Mouse (Mus musculus): Measurements from ENCODE around the gene Fam76a. TPM values are rescaled to one million over a fixed set of nuclear protein-coding genes. Genes with fewer than 3 reads are reported as not detected.
A peak's percentile ranks its signal among the peaks of the same experiment; 100 is the strongest.

Fam76a gene
- polyA plus RNA-seq (2015; fragmentation: Nextera tagmentation; extraction: Ambion mirVana), result 44.7 and 47.7 TPM in 2 replicates

DNA sequence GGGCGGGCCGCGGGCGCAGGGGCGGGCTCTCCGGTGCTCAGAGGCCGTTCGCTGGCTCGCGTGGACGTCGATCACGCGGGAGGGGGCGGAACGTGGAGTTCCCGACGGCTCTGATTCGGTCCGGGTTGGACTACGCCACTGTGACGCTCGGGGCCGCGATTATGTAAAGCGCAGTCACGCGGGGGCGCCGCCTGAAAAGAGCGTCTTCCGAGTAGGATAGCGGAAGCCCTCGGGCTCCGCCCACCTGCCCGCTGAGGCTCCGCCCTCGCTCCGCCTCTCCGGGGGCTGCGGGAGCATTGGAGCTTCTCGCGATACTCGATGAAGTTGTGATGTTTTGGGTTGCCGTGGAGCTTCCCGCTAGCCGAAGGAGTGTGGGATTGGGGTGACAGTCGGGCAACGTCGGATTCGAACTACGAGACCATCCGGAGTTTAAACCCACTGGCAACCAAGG lies at the start of gene Fam76a:
Fam76a (minus strand) TSS at position 1 of the 451 bp plus-strand sequence.
- Histone ChIP-seq H3K27ac (peak within 1 kb of the TSS; percentile 80), H3K9ac (peak within 1 kb of the TSS; percentile 92), H3K4me1 (peaks cover 10% of the 10 kb centered on the region), H3K27me3 (no peaks in the 10 kb centered on the region), H3K9me3 (no peaks in the 10 kb centered on the region), H3K4me3 (peak within 1 kb of the TSS; percentile 96), H3K4me2 (peak within 1 kb of the TSS; percentile 82), H3K36me3 (peaks cover 17% of the 10 kb centered on the region)
- under 1% methylated on average over 53 of the region's 53 CpGs for whole genome bisulfite sequencing
- ATAC-seq (ENCODE audit: insufficient number of reproducible peaks, insufficient read depth, low FRiP score, low TSS enrichment, low read depth), result peak; percentile 98

DNA sequence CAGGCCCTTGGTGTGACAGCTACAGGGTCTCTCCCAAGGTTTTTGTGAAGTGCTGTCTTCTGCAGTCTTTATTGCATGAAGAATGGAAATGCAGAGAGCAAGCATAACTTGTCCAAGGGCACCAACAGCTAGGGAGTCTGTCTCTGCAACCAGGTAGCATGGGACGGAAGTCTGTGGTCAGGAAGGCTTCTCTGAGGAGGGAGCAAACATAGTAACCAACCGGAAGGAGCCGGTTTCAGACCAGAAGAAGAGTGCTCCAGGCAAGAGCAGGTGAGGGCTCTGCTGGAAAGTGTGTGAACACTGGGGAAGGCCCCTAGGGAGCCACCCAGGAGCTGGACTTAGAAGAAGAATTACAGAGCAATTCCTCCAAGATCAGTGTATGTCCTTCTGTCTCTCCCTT lies 49.7 kb upstream of the Fam76a start:
- Histone ChIP-seq H3K4me2 (no peak overlapping the region), H3K4me1 (peaks cover 23% of the 10 kb centered on the region), H3K27ac (no peak overlapping the region), H3K36me3 (no peaks in the 10 kb centered on the region), H3K9ac (no peak overlapping the region), H3K27me3 (peaks cover 59% of the 10 kb centered on the region), H3K9me3 (no peaks in the 10 kb centered on the region), H3K4me3 (no peak overlapping the region)
- 76% methylated on average over 3 of the region's 3 CpGs for WGBS
- ATAC-seq (ENCODE audit: insufficient number of reproducible peaks, insufficient read depth, low FRiP score, low TSS enrichment, low read depth), result no peak

DNA sequence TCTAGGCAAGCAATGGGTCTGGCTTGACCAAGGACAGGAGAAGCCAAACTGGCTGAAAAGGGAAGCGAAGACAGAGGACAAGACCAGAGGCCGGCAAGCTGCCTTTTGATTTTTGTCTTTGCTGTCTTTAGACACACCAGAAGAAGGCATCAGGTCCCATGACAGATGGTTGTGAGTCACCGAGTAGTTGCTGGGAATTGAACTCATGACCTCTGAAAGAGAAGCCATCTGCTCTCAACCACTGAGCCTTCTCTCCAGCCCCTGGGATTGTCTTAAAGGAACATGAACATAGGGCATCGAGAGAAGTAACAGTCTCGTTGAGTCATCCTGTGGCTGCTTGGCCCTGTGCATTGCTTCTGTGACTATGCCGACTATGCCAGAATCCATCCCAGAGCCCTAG lies 49.2 kb upstream of the Fam76a start:
- no peak for ATAC-seq (ENCODE audit: insufficient number of reproducible peaks, insufficient read depth, low FRiP score, low TSS enrichment, low read depth)
- Histone ChIP-seq H3K36me3 (no peaks in the 10 kb centered on the region), H3K27ac (no peak overlapping the region), H3K4me1 (peaks cover 23% of the 10 kb centered on the region), H3K4me2 (no peak overlapping the region), H3K9ac (no peak overlapping the region), H3K4me3 (no peak overlapping the region), H3K9me3 (no peaks in the 10 kb centered on the region), H3K27me3 (peaks cover 54% of the 10 kb centered on the region)
- WGBS, result 71% methylated on average over 6 of the region's 6 CpGs

DNA sequence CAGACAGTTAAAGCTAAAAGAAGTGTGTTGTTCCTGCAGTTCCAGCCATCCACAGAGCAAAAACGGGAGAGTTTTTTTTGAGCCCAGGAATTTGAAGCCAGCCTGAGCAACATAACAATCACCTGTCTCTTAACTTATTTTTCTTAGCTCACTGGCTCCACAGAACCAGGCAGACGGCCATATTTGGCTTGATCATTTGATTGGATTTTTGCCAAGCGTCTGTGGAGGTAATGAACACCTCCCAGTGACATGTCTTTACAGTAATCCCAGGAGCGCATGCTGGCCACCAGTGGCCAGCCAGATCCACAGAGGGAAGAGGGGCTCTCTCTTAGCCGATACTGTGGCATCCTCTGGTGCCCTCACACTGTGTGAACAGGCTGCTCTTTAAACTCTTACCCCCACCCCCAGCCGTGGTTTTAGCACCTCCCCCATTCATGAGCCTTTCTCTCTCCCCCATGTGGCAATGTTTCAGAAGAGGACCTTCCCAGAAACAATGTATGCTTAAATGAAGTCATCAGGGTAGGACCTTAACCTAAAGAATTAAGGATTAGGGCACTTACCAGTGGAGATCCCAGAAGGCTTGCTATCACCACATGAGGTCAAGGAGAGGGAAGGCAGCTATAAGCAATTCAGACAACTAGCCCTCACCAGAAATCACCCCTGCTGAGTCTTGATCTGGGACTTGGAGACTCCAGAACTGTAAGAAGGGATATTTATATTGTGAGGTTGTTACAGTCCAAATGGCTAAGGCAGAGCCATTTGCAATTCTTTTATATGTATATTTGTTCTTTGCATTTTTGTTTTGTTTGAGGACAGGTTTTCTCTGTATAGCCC lies 46.0 kb upstream of the Fam76a start:
- Histone ChIP-seq H3K36me3 (no peaks in the 10 kb centered on the region), H3K27me3 (peaks cover 21% of the 10 kb centered on the region), H3K4me1 (peaks cover 4% of the 10 kb centered on the region; the same call in 1 of the 2 replicates), H3K27ac (no peak overlapping the region), H3K4me3 (no peak overlapping the region), H3K9ac (no peak overlapping the region), H3K4me2 (no peak overlapping the region), H3K9me3 (no peaks in the 10 kb centered on the region)
- ATAC-seq (ENCODE audit: insufficient number of reproducible peaks, insufficient read depth, low FRiP score, low TSS enrichment, low read depth), result no peak
- WGBS, result 35% methylated on average over 6 of the region's 6 CpGs

DNA sequence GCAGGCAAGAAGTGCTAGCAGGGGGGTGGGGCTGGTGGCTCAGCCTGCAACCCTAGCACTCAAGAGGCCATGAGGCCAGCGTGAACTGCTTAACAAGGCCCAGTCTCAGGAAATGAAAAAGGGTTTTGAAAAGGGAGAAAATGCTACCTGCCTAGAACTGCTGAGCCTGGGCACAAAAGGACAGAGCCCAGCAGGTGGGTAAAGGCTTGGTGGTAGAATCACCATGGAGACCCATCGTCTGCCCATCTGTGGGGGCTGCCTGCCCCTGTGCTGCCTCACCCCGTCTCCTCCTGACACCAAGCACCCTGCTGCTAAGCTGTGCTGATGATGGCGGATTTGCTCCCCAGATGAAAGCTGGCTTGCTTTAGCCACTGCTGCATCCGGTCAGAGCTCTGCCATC lies 42.1 kb upstream of the Fam76a start:
- H3K36me3 ChIP-seq, result no peaks in the 10 kb centered on the region
- peaks cover 21% of the 10 kb centered on the region for H3K4me1 ChIP-seq
- no peak overlapping the region for H3K4me3 ChIP-seq
- WGBS, result 44% methylated on average over 5 of the region's 5 CpGs
- H3K27ac ChIP-seq, result no peak overlapping the region
- H3K4me2 ChIP-seq, result no peak overlapping the region
- H3K27me3 ChIP-seq, result no peaks in the 10 kb centered on the region
- no peaks in the 10 kb centered on the region for H3K9me3 ChIP-seq
- ATAC-seq (ENCODE audit: insufficient number of reproducible peaks, insufficient read depth, low FRiP score, low TSS enrichment, low read depth), result no peak
- no peak overlapping the region for H3K9ac ChIP-seq

DNA sequence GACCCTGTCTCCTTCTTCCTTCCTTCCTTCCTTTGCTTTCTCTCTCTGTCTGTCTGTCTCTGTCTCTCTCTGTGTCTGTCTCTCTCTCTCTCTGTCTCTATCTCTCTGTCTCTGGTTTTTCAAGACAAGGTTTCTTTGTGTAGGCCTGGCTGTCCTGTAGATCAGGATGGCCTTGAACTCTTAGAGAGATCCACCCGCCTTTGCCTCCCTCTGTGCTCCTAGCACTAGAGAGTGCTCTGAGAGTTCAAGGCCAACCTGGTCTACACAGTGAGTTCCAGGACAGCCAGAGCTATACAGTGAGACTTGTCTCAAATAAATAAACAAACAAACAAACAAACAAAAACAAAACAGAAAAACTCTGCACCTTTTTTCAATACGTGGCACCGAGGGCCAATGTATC lies 41.7 kb upstream of the Fam76a start:
- WGBS, result 38% methylated on average over 3 of the region's 3 CpGs
- Histone ChIP-seq H3K4me2 (no peak overlapping the region), H3K27ac (no peak overlapping the region), H3K9ac (no peak overlapping the region), H3K36me3 (no peaks in the 10 kb centered on the region), H3K4me1 (peaks cover 25% of the 10 kb centered on the region), H3K4me3 (no peak overlapping the region), H3K9me3 (no peaks in the 10 kb centered on the region), H3K27me3 (no peaks in the 10 kb centered on the region)
- no peak for ATAC-seq (ENCODE audit: insufficient number of reproducible peaks, insufficient read depth, low FRiP score, low TSS enrichment, low read depth)

DNA sequence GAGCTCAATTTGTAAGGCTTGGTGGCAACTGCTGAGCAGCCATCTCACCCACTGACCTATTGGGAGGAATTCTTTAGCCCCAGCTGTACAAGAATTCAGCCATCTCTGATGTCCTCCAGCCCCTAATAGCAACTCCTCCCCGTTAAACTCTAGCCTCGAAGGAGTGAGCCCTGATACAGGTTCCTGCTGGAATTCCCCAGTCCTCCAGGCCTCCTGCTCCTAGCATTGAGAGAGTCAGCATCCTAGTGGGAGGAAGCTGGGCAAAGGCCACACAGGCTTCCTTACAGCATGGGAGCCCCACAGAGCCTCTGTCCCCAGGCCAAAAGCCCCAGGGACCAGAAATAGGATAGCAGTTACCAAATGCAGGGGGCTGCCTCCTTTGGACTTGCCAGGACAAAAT lies 41.1 kb upstream of the Fam76a start:
- H3K4me1 ChIP-seq, result peaks cover 31% of the 10 kb centered on the region
- H3K27ac ChIP-seq, result no peak overlapping the region
- no peak overlapping the region for H3K4me3 ChIP-seq
- no peaks in the 10 kb centered on the region for H3K27me3 ChIP-seq
- ATAC-seq (ENCODE audit: insufficient number of reproducible peaks, insufficient read depth, low FRiP score, low TSS enrichment, low read depth), result no peak
- no peaks in the 10 kb centered on the region for H3K36me3 ChIP-seq
- 33% methylated on average over 2 of the region's 2 CpGs for WGBS
- no peaks in the 10 kb centered on the region for H3K9me3 ChIP-seq
- H3K9ac ChIP-seq, result no peak overlapping the region; the same call in 1 of the 2 replicates
- no peak overlapping the region for H3K4me2 ChIP-seq

DNA sequence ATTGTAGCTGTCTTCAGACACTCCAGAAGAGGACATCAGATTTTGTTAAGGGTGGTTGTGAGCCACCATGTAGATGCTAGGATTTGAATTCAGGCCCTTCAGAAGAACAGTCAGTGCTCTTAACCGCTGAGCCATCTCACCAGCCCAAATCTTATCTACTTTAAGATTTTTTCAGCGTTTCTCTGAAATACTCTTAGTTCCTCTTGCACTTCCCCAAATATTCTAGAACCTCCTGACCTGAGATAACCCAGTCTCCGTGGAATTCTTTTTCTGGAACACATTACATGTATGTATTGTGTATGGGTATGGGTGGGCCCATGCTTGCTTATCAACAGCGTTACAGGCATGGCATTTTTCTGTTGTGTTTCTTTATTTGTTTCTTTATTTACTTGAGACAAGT lies 40.3 kb upstream of the Fam76a start:
- no peak overlapping the region for H3K27ac ChIP-seq
- H3K4me1 ChIP-seq, result peaks cover 28% of the 10 kb centered on the region
- no peak overlapping the region for H3K9ac ChIP-seq
- H3K4me3 ChIP-seq, result no peak overlapping the region
- no peaks in the 10 kb centered on the region for H3K36me3 ChIP-seq
- no peaks in the 10 kb centered on the region for H3K27me3 ChIP-seq
- 94% methylated on average over 4 of the region's 4 CpGs for WGBS
- ATAC-seq (ENCODE audit: insufficient number of reproducible peaks, insufficient read depth, low FRiP score, low TSS enrichment, low read depth), result no peak
- no peaks in the 10 kb centered on the region for H3K9me3 ChIP-seq
- no peak overlapping the region for H3K4me2 ChIP-seq

DNA sequence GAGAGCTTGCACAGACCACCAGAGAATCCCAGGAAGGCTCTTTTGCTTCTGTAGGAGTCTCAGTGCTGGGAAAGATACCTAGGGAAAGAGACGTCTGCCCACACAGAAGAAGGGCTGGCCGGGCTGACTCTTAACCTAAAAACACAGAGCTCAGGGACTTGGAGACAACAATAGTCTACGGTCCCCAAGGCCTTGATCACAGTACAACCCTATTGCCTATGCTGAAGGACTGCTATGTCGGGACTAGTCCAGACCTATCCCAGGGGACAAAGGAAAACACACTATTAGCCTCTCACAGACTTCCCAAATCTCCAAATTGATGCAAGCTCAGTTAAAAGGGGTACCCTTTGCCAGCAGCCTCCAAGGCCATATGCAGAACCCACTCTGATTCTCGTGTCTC lies 39.5 kb upstream of the Fam76a start:
- Histone ChIP-seq H3K4me2 (no peak overlapping the region), H3K9ac (no peak overlapping the region), H3K4me1 (peaks cover 28% of the 10 kb centered on the region), H3K4me3 (no peak overlapping the region), H3K27me3 (no peaks in the 10 kb centered on the region), H3K27ac (no peak overlapping the region), H3K36me3 (no peaks in the 10 kb centered on the region), H3K9me3 (no peaks in the 10 kb centered on the region)
- ATAC-seq (ENCODE audit: insufficient number of reproducible peaks, insufficient read depth, low FRiP score, low TSS enrichment, low read depth), result no peak
- 75% methylated on average over 5 of the region's 5 CpGs for WGBS

DNA sequence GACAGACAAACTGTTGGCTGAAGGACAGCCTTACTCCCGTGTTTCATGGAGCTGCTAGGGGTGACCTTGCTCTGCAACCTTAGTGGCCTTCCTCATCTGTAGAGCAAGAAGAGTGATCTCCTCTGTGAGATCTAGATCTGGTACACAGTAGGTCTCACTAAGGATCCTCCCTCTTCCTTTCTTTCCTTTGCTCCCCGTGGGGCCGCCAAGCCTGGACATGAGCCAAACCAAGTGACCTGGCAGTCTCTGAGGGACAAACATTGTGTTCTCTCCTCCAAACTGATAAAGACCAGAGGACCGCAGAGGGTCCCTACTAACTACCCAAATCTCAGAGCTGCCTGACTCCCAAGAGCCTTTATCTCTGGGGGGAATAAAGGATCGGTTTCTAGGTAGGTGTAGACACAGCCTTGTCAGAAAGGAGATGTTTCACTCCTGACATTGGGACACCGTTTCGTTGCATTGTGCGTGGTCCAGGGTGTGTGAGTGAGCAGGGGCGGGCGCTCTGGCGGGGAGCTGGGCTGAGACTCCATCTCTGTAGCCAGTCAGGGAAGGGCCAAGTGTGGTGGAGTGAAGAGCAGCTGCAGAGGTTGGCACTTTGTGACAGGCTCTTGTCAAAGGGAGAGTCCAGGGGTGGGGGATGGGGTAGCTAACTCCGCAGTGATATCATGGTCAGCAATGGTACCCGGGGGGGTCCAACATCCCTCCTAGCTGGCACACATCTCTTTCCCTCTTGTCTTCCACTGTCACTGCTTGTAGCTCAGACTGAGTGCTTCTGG lies 38.7 kb upstream of the Fam76a start:
- ATAC-seq (ENCODE audit: insufficient number of reproducible peaks, insufficient read depth, low FRiP score, low TSS enrichment, low read depth), result no peak
- Histone ChIP-seq H3K4me3 (no peak overlapping the region), H3K27me3 (no peaks in the 10 kb centered on the region), H3K4me2 (no peak overlapping the region), H3K4me1 (peaks cover 28% of the 10 kb centered on the region), H3K27ac (no peak overlapping the region), H3K36me3 (no peaks in the 10 kb centered on the region), H3K9me3 (no peaks in the 10 kb centered on the region), H3K9ac (no peak overlapping the region)
- 66% methylated on average over 13 of the region's 13 CpGs for WGBS

DNA sequence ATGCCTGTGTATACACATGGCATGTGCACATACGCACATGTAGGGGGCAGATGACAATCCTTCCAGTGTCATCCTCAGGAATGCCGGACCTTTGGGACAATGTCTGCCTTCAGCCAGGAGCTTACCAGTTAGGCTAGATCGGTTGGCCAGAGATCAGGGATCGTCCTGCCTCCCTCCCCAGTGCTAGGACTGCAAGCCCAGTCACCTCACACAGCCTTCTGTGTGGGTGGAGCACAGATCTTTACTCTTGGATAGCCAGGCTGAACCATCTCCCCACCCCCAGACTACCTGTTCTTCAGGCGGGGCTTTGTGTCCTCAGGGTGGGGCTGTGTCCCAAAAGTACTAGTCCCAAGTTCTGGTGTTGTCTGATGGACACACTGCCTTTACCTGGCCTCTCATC lies 38.0 kb upstream of the Fam76a start:
- peaks cover 28% of the 10 kb centered on the region for H3K4me1 ChIP-seq
- no peak overlapping the region for H3K4me3 ChIP-seq
- H3K27ac ChIP-seq, result peak overlapping the region; percentile 80; the same call in 1 of the 2 replicates
- 58% methylated on average over 5 of the region's 5 CpGs for WGBS
- no peak overlapping the region for H3K9ac ChIP-seq
- ATAC-seq (ENCODE audit: insufficient number of reproducible peaks, insufficient read depth, low FRiP score, low TSS enrichment, low read depth), result no peak
- H3K4me2 ChIP-seq, result no peak overlapping the region
- H3K9me3 ChIP-seq, result no peaks in the 10 kb centered on the region
- H3K36me3 ChIP-seq, result no peaks in the 10 kb centered on the region
- no peaks in the 10 kb centered on the region for H3K27me3 ChIP-seq

DNA sequence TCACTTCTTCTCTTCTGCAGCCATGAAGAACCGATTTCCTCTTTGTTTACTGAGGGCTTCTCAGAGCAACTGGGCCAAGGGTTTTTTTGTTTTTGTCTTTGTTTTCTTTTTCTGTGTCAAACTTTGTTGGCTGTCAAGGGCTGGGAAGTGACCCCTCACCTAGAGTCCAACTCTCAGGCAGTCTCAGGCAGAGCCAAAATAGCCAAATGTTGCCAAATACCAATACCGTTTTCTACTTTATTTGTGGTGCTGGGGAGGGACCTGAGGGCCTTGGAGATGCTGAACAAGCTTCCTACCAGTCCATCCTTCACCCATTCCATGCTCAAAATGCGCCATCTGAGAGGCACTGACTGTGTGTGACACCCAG lies 37.3 kb upstream of the Fam76a start:
- Histone ChIP-seq H3K4me1 (peaks cover 28% of the 10 kb centered on the region), H3K27me3 (no peaks in the 10 kb centered on the region), H3K4me2 (no peak overlapping the region), H3K36me3 (no peaks in the 10 kb centered on the region), H3K27ac (peak overlapping the region; percentile 80), H3K9me3 (no peaks in the 10 kb centered on the region), H3K4me3 (no peak overlapping the region), H3K9ac (no peak overlapping the region)
- no peak for ATAC-seq (ENCODE audit: insufficient number of reproducible peaks, insufficient read depth, low FRiP score, low TSS enrichment, low read depth)
- WGBS, result 39% methylated on average over 3 of the region's 3 CpGs

Data from embryonic facial prominence, embryonic 13.5 days (tissue).